Mouse (Mus musculus) heart, embryonic 16.5 days (tissue): ENCODE results near the gene Slc5a12. TPM values are rescaled to one million over a fixed set of nuclear protein-coding genes. Genes with fewer than 3 reads are reported as not detected.

ENCODE experiments used
- ATAC-seq: fragments of 200-750 bp; cut with Nextera tagmentation; replicated peaks from 2 replicates; pipeline ENCODE4 v1.8.0; 2017; ENCODE audit warnings: moderate number of reproducible peaks; ENCODE audit not compliant: insufficient read depth, low FRiP score; ENCODE audit errors: extremely low read depth
- H3K27ac ChIP-seq: fragments of 300-500 bp; sonication (generic); 2 replicates; pipeline ENCODE4 v1.5.1; 2014; ENCODE audit warnings: mild to moderate bottlenecking, low read length, control low read depth, moderate library complexity
- H3K27me3 ChIP-seq: fragments of 300-500 bp; sonication (generic); 2 replicates; pipeline ENCODE4 v1.6.1; 2014; ENCODE audit warnings: low read length, mixed read lengths; ENCODE audit not compliant: control insufficient read depth, insufficient read depth
- H3K36me3 ChIP-seq: fragments of 300-500 bp; sonication (generic); 2 replicates; pipeline ENCODE4 v1.6.1; 2014; ENCODE audit not compliant: control insufficient read depth, insufficient read depth
- H3K4me1 ChIP-seq: fragments of 300-500 bp; sonication (generic); 2 replicates; pipeline ENCODE4 v1.6.1; 2014; ENCODE audit warnings: low read length, mixed read lengths; ENCODE audit not compliant: control insufficient read depth, insufficient read depth
- H3K4me2 ChIP-seq: fragments of 300-500 bp; sonication (generic); 2 replicates; pipeline ENCODE4 v1.6.1; 2014; ENCODE audit warnings: low read depth, mild to moderate bottlenecking, control low read depth, low read length
- H3K4me3 ChIP-seq: fragments of 300-500 bp; sonication (generic); 2 replicates; pipeline ENCODE4 v1.5.1; 2014; ENCODE audit warnings: mild to moderate bottlenecking, control low read depth, low read length
- H3K9ac ChIP-seq: fragments of 300-500 bp; sonication (generic); 2 replicates; pipeline ENCODE4 v1.6.1; 2014; ENCODE audit warnings: low read length, control low read depth
- H3K9me3 ChIP-seq: fragments of 300-500 bp; sonication (generic); replicated peaks from 2 replicates; pipeline ENCODE4 v1.6.1; 2016; ENCODE audit warnings: low read length; ENCODE audit not compliant: control insufficient read depth
- WGBS: fragments of 180-500 bp; shearing (Covaris S2); extraction: QIAGEN DNeasy Blood & Tissue Kit; methylation state at CpG from one replicate; pipeline ENCODE4 v1.1.7; 2014; 5-methylcytosine and 5-hydroxymethylcytosine counted together
- polyA plus RNA-seq: library from polyadenylated mRNA; unstranded; fragments of >200 nt; fragmentation: Nextera tagmentation; extraction: Ambion mirVana; gene quantifications from 2 replicates; pipeline ENCODE4 v1.2.1, GENCODE M21; 2015

The Slc5a12 gene
- not detected in 2 replicates for polyA plus RNA-seq

DNA sequence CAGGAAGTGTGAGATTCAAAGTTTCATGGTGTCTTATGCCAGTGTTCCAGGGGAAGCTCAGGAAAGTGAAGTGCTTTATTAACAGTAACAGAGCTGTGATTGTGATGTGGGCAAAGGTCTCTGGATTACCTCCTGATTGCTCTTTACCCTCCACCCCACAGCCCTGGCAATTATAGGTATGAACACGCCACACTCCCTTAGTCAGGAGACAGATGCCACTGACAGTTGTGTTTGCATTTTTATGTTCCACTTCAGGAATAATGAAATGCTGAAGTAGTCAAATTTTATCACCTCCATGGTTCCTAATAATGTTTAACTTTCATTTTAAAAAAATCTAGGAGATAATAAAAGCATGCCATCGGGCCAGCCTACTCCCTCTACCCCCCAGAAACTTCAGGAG lies at the start of gene Slc5a12:
Gene Slc5a12, plus strand, starts transcription at position 367 of the 400 bp plus-strand sequence.
- Histone ChIP-seq H3K9ac (no peak within 1 kb of the TSS), H3K4me2 (no peak within 1 kb of the TSS), H3K9me3 (no peaks in the 10 kb centered on the region), H3K36me3 (no peaks in the 10 kb centered on the region), H3K4me3 (no peak within 1 kb of the TSS), H3K4me1 (no peaks in the 10 kb centered on the region), H3K27ac (no peak within 1 kb of the TSS), H3K27me3 (no peaks in the 10 kb centered on the region)
- no peak for ATAC-seq
- 46% methylated on average over 2 of the region's 2 CpGs for WGBS

DNA sequence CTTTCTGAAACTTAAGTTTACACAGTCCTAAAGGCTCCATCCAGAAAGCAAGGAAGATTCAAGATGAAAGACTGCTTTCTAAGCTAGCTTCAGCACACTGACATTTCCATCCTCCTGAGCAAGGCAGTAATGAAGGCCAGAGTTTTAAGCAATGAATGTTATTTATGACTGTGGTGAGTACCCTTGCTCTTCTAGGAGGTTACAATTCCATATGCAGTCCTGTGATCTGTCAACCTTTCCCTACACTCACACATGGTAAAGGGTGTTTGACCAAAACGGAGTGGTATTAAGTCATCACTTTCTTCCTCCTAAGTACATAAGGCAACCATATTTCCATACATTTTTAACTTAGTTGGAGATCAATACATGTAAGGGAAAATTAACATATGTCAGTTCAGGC lies 41.0 kb upstream of the Slc5a12 start:
- Histone ChIP-seq H3K4me1 (no peaks in the 10 kb centered on the region), H3K27me3 (no peaks in the 10 kb centered on the region), H3K9me3 (no peaks in the 10 kb centered on the region), H3K27ac (no peak overlapping the region), H3K4me2 (no peak overlapping the region), H3K4me3 (no peak overlapping the region), H3K36me3 (no peaks in the 10 kb centered on the region), H3K9ac (no peak overlapping the region)
- 86% methylated on average over 1 of the region's 1 CpGs for WGBS
- ATAC-seq, result no peak

DNA sequence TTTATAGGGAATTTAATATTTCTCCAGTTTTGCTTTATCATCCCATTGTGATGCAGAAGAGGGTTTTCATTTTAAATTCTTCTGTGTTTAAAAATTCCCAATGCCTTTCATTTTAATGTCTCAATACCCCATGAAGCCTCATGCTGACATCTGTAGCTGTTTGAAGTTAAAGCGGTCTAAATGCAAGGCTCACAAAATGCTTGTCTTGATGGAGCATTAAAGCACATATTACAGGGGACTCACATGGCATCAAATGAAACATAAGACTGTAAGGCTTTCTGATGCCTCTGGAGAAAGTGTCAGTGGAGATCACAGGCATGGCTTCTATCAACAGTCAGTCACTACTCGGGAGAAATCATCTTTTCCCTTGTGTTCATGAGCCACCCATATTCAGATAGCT lies 34.5 kb upstream of the Slc5a12 start:
- Histone ChIP-seq H3K36me3 (no peaks in the 10 kb centered on the region), H3K4me3 (no peak overlapping the region), H3K4me1 (no peaks in the 10 kb centered on the region), H3K4me2 (no peak overlapping the region), H3K27ac (no peak overlapping the region), H3K9ac (no peak overlapping the region), H3K9me3 (no peaks in the 10 kb centered on the region), H3K27me3 (no peaks in the 10 kb centered on the region)
- ATAC-seq, result no peak
- WGBS, result 73% methylated on average over 2 of the region's 2 CpGs

DNA sequence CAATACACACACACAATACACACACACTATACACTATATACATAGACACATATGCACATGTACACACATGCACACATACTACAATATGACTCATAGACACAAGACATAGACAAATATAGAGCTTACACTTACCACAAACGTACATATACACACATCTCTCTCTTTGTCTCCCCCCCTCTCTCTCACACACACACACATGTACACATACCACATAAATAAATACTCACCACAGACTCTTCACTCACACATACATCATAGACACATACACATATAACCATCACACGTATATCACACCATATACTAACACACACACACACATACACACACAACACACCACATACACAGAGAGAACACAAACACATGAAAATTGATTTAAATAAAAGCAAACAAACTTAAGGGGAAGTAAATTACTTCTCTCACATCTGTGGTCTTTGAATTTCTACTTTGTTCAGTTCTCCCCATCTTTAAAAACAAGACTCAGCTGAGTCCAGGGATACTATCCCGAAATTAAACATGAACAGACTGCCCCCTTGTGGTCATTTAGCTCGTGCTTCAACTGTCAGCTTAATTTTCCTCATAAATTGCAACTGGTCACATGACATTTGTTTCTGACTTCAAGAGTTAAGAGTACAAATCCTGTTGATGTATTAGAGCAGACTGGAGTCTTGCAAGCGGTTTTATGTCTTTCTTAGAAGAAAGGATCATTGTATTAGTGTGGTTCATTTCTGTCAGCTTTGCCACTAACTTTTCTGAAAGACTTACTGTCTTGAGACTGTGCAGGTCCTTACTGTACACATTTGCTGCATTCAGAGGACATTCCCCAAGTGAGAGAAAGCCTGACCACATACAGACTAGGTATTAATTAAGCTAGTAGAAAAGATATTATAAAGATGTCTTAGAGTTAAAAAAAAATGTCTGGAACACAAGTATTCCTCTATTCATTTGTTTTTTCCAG lies 32.1 kb upstream of the Slc5a12 start:
- H3K27ac ChIP-seq, result no peak overlapping the region
- no peak overlapping the region for H3K9ac ChIP-seq
- H3K9me3 ChIP-seq, result no peaks in the 10 kb centered on the region
- H3K4me2 ChIP-seq, result no peak overlapping the region
- WGBS, result 37% methylated on average over 5 of the region's 5 CpGs
- no peaks in the 10 kb centered on the region for H3K4me1 ChIP-seq
- H3K4me3 ChIP-seq, result no peak overlapping the region
- no peaks in the 10 kb centered on the region for H3K27me3 ChIP-seq
- no peak for ATAC-seq
- no peaks in the 10 kb centered on the region for H3K36me3 ChIP-seq

DNA sequence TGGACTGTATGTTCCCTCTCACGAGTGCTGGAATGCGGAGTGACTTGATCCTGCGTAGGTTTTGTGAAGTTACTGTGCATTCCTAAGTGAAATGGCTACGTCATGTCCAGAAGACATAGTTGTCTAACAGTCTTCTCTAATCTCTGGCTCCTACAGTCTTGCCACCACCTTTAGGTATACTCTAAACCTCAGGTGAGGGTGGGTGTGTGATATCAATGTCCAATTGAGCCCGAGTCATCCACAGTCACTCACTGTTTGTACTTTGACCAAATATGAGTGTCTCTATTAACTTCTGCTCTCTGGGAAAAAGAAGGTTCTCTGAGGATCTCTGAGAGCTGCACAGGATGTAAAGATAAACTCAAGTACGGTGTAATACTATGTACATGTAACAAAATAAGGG lies 10.4 kb upstream of the Slc5a12 start:
- Histone ChIP-seq H3K27ac (no peak overlapping the region), H3K36me3 (no peaks in the 10 kb centered on the region), H3K27me3 (no peaks in the 10 kb centered on the region), H3K4me3 (no peak overlapping the region), H3K4me1 (no peaks in the 10 kb centered on the region), H3K9me3 (no peaks in the 10 kb centered on the region), H3K9ac (no peak overlapping the region), H3K4me2 (no peak overlapping the region)
- no peak for ATAC-seq
- WGBS, result 65% methylated on average over 6 of the region's 6 CpGs

- Histone ChIP-seq H3K9ac (no peak overlapping the region), H3K4me3 (no peak overlapping the region), H3K4me1 (no peaks in the 10 kb centered on the region), H3K4me2 (no peak overlapping the region), H3K27me3 (no peaks in the 10 kb centered on the region), H3K36me3 (no peaks in the 10 kb centered on the region), H3K9me3 (no peaks in the 10 kb centered on the region), H3K27ac (no peak overlapping the region)
- WGBS, result 63% methylated on average over 1 of the region's 1 CpGs
- ATAC-seq, result no peak
Observed at GRCm38 (mm10) chr2:110590007-110590406, 7.1 kb upstream of the Slc5a12 start.

DNA sequence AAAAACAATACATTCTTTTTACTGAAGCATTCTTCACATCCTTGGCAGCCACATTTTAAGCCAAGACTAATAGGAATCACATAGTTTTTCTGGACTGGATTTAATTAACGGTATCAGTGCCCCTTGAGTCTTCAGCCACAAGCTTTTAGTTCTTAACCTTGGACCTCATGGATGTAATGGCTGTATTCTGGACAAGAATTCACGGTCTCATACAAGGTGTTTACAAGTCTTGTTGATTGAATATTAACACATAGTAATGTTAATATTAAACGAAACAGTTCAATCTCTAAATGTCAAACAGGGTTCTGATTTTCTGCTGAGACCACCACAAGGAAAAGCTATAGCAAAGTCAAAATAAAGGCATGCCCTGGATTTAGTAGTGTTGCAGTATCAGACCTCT lies 4.8 kb upstream of the Slc5a12 start:
- H3K27me3 ChIP-seq, result no peaks in the 10 kb centered on the region
- H3K4me3 ChIP-seq, result no peak overlapping the region
- H3K9ac ChIP-seq, result no peak overlapping the region
- H3K9me3 ChIP-seq, result no peaks in the 10 kb centered on the region
- no peak for ATAC-seq
- H3K27ac ChIP-seq, result no peak overlapping the region
- WGBS, result 72% methylated on average over 3 of the region's 3 CpGs
- H3K4me2 ChIP-seq, result no peak overlapping the region
- H3K4me1 ChIP-seq, result no peaks in the 10 kb centered on the region
- no peaks in the 10 kb centered on the region for H3K36me3 ChIP-seq

DNA sequence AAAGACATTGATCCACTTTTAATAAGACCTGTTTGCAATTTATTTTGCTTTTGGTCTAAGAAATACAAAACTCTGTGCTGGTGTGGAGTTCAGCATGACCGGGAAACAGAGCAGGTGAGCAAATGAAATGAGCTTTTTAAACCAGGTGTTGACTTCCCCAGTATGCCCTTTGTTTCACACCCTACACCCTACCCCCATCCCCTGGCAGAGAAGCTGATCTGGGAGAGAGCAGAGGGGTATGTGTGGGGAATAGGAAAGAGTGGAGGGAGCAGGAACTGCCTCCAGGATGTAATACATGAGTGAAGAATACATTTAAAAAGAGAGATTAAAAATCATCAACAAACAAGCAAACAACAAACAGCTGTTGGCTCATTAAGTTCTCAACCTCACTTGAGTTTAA lies 47.3 kb downstream of the Slc5a12 start:
- no peak overlapping the region for H3K9ac ChIP-seq
- no peaks in the 10 kb centered on the region for H3K27me3 ChIP-seq
- H3K4me3 ChIP-seq, result no peak overlapping the region
- H3K36me3 ChIP-seq, result no peaks in the 10 kb centered on the region
- no peak overlapping the region for H3K27ac ChIP-seq
- H3K9me3 ChIP-seq, result no peaks in the 10 kb centered on the region
- no peak for ATAC-seq
- H3K4me2 ChIP-seq, result no peak overlapping the region
- no peaks in the 10 kb centered on the region for H3K4me1 ChIP-seq
- WGBS, result 48% methylated on average over 1 of the region's 1 CpGs

DNA sequence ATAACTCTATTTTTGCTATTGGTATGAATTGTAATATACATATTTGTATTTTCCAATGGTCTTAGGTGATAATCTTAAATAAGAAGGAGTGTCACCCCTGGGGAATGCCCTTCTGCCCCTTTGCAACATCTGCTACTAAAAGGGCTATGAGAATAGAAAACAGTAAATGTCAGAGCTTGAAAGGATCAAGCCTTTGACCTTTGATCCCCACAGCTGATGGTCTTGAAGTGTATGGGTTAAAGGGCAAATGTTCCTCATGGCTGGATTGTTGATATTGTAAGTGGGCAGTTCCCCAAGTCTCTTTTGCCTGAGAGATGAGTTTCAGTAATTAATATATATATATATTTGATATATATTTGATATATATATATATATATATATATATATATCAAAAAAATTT lies 47.7 kb downstream of the Slc5a12 start:
- Histone ChIP-seq H3K36me3 (no peaks in the 10 kb centered on the region), H3K27me3 (no peaks in the 10 kb centered on the region), H3K9me3 (no peaks in the 10 kb centered on the region), H3K4me2 (no peak overlapping the region), H3K9ac (no peak overlapping the region), H3K27ac (no peak overlapping the region), H3K4me3 (no peak overlapping the region), H3K4me1 (no peaks in the 10 kb centered on the region)
- ATAC-seq, result no peak
